Mouse (Mus musculus): ENCODE results near the gene Mrgpra2b. TPM values are rescaled to one million over a fixed set of nuclear protein-coding genes. Genes with fewer than 3 reads are reported as not detected.
"Not testable (repeated sequence)": the region's sequence is repeated elsewhere in the genome, so short reads cannot be mapped to it uniquely, and the experiment has no call there.

Gene Mrgpra2b
- not detected for total RNA-seq (2021)

DNA sequence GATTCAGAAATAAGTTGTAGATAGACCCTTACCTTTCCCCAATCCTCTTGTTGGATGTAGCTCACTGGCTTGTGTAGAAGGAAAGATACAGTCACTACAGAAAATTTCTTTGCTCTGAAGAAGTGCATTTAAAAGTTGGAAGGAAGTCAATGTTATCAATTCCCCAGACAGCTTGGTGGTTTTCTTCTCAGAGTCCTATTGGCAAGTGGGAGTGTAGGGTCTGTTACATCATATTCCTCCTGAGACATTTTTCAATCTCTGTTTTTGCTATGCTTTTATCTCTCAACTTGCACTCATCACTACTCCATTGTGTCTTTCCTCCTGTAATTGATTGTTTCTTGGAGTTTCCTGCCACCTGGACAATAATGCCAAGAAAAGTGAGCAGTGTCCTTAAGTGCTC lies at the start of gene Mrgpra2b:
Gene Mrgpra2b, minus strand, starts transcription at position 101 of the 400 bp plus-strand sequence.
- DNase-seq: no peak
- intact Hi-C loops (cut with DNase I): no loop called here

DNA sequence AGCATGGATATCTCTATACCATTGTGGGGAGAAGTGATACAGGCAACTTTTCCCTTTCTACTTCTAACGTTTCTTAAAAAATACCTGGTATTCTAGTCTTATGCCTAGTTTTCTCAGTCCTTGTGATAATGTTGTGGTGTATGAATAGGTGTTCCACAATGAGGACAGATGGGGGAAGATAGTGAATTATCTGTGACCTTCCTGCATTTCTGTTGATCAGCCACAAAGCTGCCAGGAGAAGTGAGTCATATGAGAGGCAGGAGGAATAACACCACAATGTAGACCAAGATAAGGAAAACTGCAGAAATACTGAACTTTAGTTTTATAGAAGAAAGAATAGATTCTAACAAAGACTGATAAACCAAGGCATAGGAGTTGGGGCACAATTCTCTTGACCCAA lies 12.3 kb downstream of the Mrgpra2b start:
- intact Hi-C loops (cut with DNase I): no loop called here
- no peak for DNase-seq

DNA sequence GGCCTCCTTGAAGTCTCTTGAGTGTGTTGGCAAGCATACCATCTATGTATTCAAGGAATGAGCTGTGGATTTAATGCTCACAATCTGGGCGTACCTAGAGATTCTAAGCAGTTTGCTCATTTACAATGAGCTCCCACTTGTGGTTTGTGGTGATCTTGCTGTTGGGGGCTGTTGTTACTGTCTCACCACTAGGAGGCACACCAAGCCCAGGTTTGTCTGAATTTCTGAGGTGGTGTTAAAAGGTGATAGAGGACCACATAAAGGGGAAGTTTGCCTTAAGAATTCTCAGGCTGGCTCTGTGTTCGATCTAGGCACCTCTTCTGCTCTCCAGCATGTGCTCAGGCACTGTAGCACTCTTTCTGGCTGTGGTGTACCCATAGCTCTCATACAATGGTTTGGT lies 13.6 kb downstream of the Mrgpra2b start:
- no peak for DNase-seq
- intact Hi-C loops (cut with DNase I): no loop called here

DNA sequence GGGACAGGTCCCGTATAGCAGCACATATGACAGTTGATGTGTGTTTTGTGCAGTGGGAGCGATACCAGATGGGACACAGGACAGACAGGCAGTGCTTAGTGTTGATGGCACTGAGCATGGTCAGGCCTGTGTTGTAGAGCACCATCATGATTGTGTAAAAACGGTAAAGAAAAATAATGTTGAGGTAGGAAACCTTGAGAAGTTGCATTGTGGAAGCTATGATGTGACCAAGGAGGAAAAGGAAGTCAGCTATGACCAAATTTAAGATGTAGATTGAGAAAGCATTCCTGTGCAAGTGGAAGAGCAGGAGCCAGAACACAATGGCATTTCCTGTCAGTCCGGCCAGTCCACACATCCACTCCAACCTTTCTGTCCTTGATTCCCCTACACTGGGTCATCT lies 25.7 kb downstream of the Mrgpra2b start:
- DNase-seq: no peak
- intact Hi-C loops (cut with DNase I): no loop called here

DNA sequence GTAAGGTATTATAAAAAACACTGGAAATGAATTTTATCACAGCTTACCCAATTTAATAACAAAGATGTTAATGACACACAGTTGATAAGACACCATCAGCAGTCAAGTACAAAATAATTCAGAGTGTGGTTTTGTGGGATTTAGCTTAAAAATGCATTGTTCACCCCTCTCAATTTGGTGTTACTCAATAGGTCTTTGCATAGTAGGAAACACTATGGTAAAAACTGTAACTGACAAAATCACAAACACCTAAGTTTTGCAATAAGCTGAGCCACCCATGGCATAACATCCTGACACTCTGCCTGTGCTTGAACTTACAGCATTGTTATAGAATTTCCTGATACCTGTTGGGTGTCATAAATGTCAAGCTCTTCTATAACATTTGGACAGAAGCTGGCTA lies 37.4 kb downstream of the Mrgpra2b start:
- intact Hi-C loops (cut with DNase I): not testable (repeated sequence)

DNA sequence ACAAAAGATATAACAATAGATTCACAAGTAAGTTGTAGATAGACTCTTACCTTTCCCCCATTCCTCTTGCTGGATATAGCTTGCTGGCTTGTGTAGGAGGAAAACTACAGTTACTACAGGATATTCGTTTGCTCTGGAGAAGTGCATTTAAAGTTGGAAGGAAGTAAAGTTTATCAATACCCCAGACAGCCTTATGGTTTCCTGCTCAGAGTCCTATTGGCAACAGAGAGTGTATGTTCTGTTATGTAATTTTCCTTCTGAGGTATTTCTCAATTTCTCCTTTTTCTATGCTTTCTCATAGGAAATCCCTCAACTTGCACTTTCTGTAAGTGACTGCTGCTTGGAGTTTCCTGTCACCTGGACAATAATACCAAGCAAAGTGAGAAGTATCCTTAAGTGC lies 39.2 kb downstream of the Mrgpra2b start:
- DNase-seq; intact Hi-C loops (cut with DNase I): not testable (repeated sequence)

More for the DNA sequence above, 37.4 kb downstream of the Mrgpra2b start:
- not testable (repeated sequence) for DNase-seq

DNA sequence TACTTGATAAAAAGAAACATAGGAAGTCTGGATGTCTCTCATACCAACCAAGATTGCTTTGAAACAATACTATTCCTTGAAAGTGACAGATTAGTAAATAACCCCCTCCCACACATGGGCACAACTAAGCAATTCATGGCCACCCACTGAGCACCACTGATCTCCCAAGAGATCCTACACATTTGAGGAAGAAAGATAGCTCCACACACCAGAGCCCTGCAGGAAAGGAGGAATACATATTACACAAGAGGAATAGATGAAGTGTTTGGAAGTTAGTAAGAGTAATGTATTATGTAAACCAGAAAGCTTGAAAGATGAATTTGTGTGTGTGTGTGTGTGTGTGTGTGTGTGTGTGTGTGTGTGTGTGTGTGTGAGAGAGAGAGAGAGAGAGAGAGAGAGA lies 45.5 kb downstream of the Mrgpra2b start:
- intact Hi-C loops (cut with DNase I); DNase-seq: not testable (repeated sequence)

DNA sequence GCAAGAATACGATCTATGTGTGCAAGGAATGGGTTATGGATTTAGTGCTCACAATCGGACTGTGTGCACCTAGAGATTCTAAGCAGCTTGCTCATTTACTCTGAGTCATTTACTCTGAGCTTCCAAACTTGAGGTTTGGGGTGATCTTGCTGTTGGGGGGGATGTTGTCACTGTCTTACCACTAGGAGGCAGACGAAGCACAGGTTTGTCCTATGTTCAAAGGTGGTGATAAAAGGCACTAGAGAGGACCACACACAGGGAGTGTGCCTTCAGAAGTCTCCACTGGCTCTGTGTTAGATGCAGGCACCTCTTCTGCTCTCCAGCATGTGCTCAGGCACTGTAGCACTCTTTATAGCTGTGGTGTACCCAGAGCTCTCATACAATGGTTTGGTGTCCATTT lies 54.8 kb downstream of the Mrgpra2b start:
- intact Hi-C loops (cut with DNase I); DNase-seq: not testable (repeated sequence)

DNA sequence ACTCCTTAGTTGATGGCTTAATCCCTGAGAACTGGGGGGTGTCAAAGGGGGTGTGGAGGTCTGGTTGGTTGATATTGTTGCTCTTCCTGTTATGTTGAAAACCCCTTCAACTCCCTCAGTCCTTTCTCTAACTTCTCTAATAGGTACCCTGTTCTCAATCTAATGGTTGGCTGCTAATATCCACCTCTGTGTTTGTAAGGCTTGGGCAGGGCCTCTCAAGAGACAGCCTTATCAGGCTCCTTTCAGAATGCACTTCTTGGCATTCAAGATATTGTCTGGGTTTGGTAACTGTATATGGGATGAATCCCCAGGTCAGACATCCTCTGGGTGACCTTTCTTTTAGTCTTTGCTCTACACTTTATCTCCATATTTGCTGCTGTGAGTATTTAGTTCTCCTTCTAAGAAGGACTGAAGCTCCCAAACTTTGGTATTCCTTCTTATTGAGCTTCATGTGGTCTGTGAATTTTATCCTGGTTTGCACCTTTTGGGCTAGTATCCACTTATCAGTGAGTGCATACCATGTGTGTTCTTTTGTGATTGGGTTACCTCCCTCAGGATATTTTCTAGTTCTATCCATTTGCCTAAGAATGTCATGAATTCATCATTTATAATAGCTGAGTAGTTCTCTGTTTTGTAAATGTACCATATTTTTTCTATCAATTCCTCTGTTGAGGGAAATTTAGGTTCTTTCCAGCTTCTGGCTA lies 63.2 kb downstream of the Mrgpra2b start:
- DNase-seq; intact Hi-C loops (cut with DNase I): not testable (repeated sequence)

DNA sequence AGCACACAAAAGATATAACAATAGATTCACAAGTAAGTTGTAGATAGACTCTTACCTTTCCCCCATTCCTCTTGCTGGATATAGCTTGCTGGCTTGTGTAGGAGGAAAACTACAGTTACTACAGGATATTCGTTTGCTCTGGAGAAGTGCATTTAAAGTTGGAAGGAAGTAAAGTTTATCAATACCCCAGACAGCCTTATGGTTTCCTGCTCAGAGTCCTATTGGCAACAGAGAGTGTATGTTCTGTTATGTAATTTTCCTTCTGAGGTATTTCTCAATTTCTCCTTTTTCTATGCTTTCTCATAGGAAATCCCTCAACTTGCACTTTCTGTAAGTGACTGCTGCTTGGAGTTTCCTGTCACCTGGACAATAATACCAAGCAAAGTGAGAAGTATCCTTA lies 76.6 kb downstream of the Mrgpra2b start, which contains the start of gene Mrgpra2a:
Gene Mrgpra2a, minus strand, starts transcription at position 125 of the 400 bp plus-strand sequence.
- DNase-seq; intact Hi-C loops (cut with DNase I): not testable (repeated sequence)

DNA sequence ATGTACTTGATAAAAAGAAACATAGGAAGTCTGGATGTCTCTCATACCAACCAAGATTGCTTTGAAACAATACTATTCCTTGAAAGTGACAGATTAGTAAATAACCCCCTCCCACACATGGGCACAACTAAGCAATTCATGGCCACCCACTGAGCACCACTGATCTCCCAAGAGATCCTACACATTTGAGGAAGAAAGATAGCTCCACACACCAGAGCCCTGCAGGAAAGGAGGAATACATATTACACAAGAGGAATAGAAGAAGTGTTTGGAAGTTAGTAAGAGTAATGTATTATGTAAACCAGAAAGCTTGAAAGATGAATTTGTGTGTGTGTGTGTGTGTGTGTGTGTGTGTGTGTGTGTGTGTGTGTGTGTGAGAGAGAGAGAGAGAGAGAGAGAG lies 82.9 kb downstream of the Mrgpra2b start:
- DNase-seq; intact Hi-C loops (cut with DNase I): not testable (repeated sequence)

DNA sequence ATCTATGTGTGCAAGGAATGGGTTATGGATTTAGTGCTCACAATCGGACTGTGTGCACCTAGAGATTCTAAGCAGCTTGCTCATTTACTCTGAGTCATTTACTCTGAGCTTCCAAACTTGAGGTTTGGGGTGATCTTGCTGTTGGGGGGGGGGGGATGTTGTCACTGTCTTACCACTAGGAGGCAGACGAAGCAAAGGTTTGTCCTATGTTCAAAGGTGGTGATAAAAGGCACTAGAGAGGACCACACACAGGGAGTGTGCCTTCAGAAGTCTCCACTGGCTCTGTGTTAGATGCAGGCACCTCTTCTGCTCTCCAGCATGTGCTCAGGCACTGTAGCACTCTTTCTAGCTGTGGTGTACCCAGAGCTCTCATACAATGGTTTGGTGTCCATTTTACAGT lies 92.2 kb downstream of the Mrgpra2b start:
- intact Hi-C loops (cut with DNase I); DNase-seq: not testable (repeated sequence)

DNA sequence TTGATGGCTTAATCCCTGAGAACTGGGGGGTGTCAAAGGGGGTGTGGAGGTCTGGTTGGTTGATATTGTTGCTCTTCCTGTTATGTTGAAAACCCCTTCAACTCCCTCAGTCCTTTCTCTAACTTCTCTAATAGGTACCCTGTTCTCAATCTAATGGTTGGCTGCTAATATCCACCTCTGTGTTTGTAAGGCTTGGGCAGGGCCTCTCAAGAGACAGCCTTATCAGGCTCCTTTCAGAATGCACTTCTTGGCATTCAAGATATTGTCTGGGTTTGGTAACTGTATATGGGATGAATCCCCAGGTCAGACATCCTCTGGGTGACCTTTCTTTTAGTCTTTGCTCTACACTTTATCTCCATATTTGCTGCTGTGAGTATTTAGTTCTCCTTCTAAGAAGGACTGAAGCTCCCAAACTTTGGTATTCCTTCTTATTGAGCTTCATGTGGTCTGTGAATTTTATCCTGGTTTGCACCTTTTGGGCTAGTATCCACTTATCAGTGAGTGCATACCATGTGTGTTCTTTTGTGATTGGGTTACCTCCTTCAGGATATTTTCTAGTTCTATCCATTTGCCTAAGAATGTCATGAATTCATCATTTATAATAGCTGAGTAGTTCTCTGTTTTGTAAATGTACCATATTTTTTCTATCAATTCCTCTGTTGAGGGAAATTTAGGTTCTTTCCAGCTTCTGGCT lies 100.7 kb downstream of the Mrgpra2b start:
- intact Hi-C loops (cut with DNase I); DNase-seq: not testable (repeated sequence)

Other genes with a start within 250 kb of the Mrgpra2b start
- not detected for gene Mrgpra1, start 174.6 kb downstream of the Mrgpra2b start, total RNA-seq (2021)
- gene Mrgpra2a, start 76.7 kb downstream of the Mrgpra2b start, total RNA-seq (2021): not detected
- not detected for gene Mrgpra3, start 72.5 kb upstream of the Mrgpra2b start, total RNA-seq (2021)

All from heart, postnatal 36 days (tissue).